Mouse (Mus musculus) gastrocnemius, adult 18-20 months (tissue): ENCODE results near the gene Tyk2. TPM values are rescaled to one million over a fixed set of nuclear protein-coding genes. Genes with fewer than 3 reads are reported as not detected.

Source experiments
- DNase-seq: peaks from one replicate; pipeline ENCODE4 v3.0.0; 2021; ENCODE audit warnings: low spot score
- microRNA-seq: library from miRNA; unstranded; fragments of <30 nt; microRNA quantifications from one replicate; pipeline ENCODE4 v1.2.0, GENCODE M21; 2021
- total RNA-seq, 2 experiments: library from RNA; stranded (reverse); gene quantifications; 2 replicates each; pipeline ENCODE4 v1.2.3; 2021

The Tyk2 gene
- total RNA-seq, 2 experiments from 2014 or later, result 5.0 to 6.1 TPM

DNA sequence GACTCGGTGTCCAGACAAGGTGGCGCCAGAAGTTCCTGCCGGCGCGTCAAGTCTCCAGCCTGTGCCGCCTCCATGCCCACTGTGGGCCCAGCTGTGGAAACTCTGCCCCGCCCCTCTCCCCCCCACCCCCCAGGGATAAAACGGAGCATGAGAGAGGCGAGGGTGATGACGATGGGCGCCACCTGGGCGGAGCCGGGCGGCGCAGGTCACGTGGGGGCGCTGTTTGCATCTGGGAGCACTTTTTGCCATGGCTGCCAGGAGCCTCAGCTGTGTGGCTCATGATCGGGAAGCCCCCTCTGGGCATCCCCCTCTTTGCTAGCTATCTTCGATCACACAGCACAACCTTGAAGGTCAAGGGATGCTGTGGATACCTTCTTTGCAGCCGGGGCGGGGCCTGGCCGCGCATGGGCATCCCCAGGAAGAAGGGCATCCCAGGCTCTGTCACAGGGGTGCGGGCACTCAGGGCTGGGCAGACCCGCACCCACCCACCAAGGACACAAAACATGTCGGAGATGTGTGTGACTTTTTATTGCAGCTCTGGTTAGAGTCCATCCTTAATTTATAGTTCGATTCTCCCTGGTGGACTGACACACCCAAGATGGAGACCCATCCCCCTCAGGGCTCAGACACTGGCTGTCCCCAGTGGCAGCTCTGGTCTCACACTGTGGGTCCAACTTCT is 63.9 kb downstream of the Tyk2 start, which contains the start of gene Zglp1:
Gene Zglp1, minus strand, starts transcription at position 88 of the 679 bp plus-strand sequence.
- DNase-seq, result no peak

DNA sequence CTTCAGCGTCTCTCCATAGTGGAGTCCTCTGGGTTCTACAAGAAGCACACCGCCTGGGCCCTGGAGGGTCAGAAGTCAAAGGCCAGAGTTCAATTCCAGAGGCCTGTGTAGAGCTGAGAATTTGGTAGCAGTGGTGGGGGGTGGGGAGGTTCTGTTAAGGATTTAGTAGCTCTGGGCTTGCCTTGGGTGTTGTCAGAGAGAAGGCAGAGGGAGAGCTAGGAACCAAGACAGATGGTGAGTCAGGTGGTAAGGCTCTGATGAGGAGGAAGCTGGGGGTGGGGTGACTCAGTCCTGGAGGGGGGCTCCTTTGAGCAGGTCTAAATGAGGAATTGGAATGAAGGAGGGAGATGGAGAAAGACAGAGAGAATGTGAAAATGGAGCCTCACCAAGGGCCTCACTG is 68.1 kb downstream of the Tyk2 start:
- DNase-seq, result no peak

Small RNA genes lying within 50 kb of the gene (microRNA-seq; reads per million reads assigned to microRNA genes)
- gene Mir7082, result not detected

Other genes with a start within 250 kb of the Tyk2 start
- 1 to 10 TPM; 6.6 to 6.9 TPM for gene Ppan, start 243.1 kb downstream of the Tyk2 start, total RNA-seq
- gene Eif3g, start 232.6 kb downstream of the Tyk2 start, total RNA-seq, result 100 to 1,000 TPM in 1 of 2 experiments, 10 to 100 TPM in 1; 98.6 to 100 TPM
- 1 to 10 TPM; 6.0 to 6.7 TPM for gene Dnmt1, start 171.4 kb downstream of the Tyk2 start, total RNA-seq
- gene S1pr2, start 154.5 kb downstream of the Tyk2 start, total RNA-seq, result 1 to 10 TPM in 1 of 2 experiments, under 1 TPM in 1; 0.68 to 1.9 TPM
- 10 to 100 TPM; 57.9 to 58.8 TPM for gene Mrpl4, start 128.5 kb downstream of the Tyk2 start, total RNA-seq
- 1 to 10 TPM; 1.6 to 3.0 TPM for gene Icam1, start 115.3 kb downstream of the Tyk2 start, total RNA-seq
- 1 to 10 TPM; 1.4 to 2.8 TPM for gene Icam4, start 101.9 kb downstream of the Tyk2 start, total RNA-seq
- gene Icam5, start 99.2 kb downstream of the Tyk2 start, total RNA-seq, result not detected
- not detected for gene Zglp1, start 64.2 kb downstream of the Tyk2 start, total RNA-seq
- under 1 TPM; 0.17 to 0.34 TPM for gene Gm49373, start 58.1 kb downstream of the Tyk2 start, total RNA-seq
- gene Fdx1l, start 57.6 kb downstream of the Tyk2 start, total RNA-seq, result 10 to 100 TPM; 46.9 to 48.4 TPM
- under 1 TPM; 0.43 to 0.64 TPM for gene Gm38431, start 39.2 kb downstream of the Tyk2 start, total RNA-seq
- 10 to 100 TPM; 16.8 to 20.2 TPM for gene Raver1, start 39.2 kb downstream of the Tyk2 start, total RNA-seq
- gene Cdc37, start 18.7 kb upstream of the Tyk2 start, total RNA-seq, result 100 to 1,000 TPM; 128 to 140 TPM
- 10 to 100 TPM; 45.0 to 52.4 TPM for gene Pde4a, start 34.5 kb upstream of the Tyk2 start, total RNA-seq
- gene Keap1, start 108.1 kb upstream of the Tyk2 start, total RNA-seq, result 10 to 100 TPM; 50.8 to 51.5 TPM
- gene S1pr5, start 117.2 kb upstream of the Tyk2 start, total RNA-seq, result under 1 TPM; 0.09 to 0.12 TPM
- 10 to 100 TPM; 64.7 to 67.6 TPM for gene Atg4d, start 134.1 kb upstream of the Tyk2 start, total RNA-seq
- gene Kri1, start 156.7 kb upstream of the Tyk2 start, total RNA-seq, result 1 to 10 TPM; 8.0 to 9.3 TPM
- gene Cdkn2d, start 160.2 kb upstream of the Tyk2 start, total RNA-seq, result 1 to 10 TPM; 8.0 to 8.3 TPM
- gene Ap1m2, start 181.1 kb upstream of the Tyk2 start, total RNA-seq, result not detected
- 100 to 1,000 TPM; 159 to 162 TPM for gene Slc44a2, start 189.5 kb upstream of the Tyk2 start, total RNA-seq
- 10 to 100 TPM; 17.3 to 22.2 TPM for gene Ilf3, start 236.6 kb upstream of the Tyk2 start, total RNA-seq